In genomic region chr13:105249599-105249998, GRCm38 (mm10) we compare ENCODE assay signal across 13 mouse cellular contexts. TPM values are rescaled to one million over a fixed set of nuclear protein-coding genes. Genes with fewer than 3 reads are reported as not detected.
DNase-seq lines count a peak whose midpoint lies in the region; ATAC-seq and TF ChIP-seq lines count a peak whose summit lies in the region.
"Had no signal": no experiment of that assay in that cellular context is flagged by ENCODE, and none has a peak within 500 bp of the region (broad histone marks: within the 10 kb centered on the region; RNA-seq: fewer than 3 reads in every experiment).

No protein-coding gene starts in this region.

- H3K9me3 ChIP-seq in heart, embryonic 12.5 days (replicated peaks) = no peaks in the 10 kb centered on the region
- H3K9me3 ChIP-seq in heart, embryonic 11.5 days (replicated peaks; ENCODE audit: control insufficient read depth, low read length) = no peaks in the 10 kb centered on the region
- no peaks in the 10 kb centered on the region for H3K9me3 ChIP-seq in hindbrain, embryonic 16.5 days (ENCODE audit: control insufficient read depth, low read length)
- no peaks in the 10 kb centered on the region for H3K9me3 ChIP-seq in neural tube, embryonic 15.5 days (replicated peaks)
- H3K9me3 ChIP-seq: embryonic facial prominence, embryonic 12.5 days; heart, embryonic 13.5 days; liver, embryonic 13.5 days had no signal

- no peak for DNase-seq in testis, postnatal 14 days (ENCODE audit: low spot score)
- DNase-seq in frontal cortex, postnatal 25 days (ENCODE audit: low spot score in 2 of 2) = no peak
- no peak for DNase-seq in c-Kit-positive CD71-positive TER-119-positive erythroid progenitor cells, embryonic 14.5 days (ENCODE audit: low spot score)
- DNase-seq: kidney, adult 11 months; liver, embryonic 13.5 days; thymus, adult 18-20 months had no signal

- peak overlapping the region; percentile 61; the same call in 1 of the 2 replicates for H3K4me2 ChIP-seq in heart, embryonic 12.5 days
- no peak overlapping the region for H3K4me2 ChIP-seq in heart, embryonic 11.5 days
- peak overlapping the region; percentile 38 for H3K4me2 ChIP-seq in hindbrain, embryonic 16.5 days (ENCODE audit: low read length)
- H3K4me2 ChIP-seq in neural tube, embryonic 15.5 days = peak overlapping the region; percentile 32
- H3K4me2 ChIP-seq: embryonic facial prominence, embryonic 12.5 days; liver, embryonic 13.5 days had no signal

- TF ChIP-seq POLR2A in testis, adult 2 months (IDR thresholded peaks at IDR 0.05; ENCODE audit: control insufficient read depth, low read depth, low read length) = no peak

- no peaks in the 10 kb centered on the region for H3K36me3 ChIP-seq in heart, embryonic 12.5 days
- H3K36me3 ChIP-seq in heart, embryonic 11.5 days (ENCODE audit: control insufficient read depth, insufficient read depth, low read length) = no peaks in the 10 kb centered on the region
- peaks cover 1% of the 10 kb centered on the region; the same call in 1 of the 2 replicates for H3K36me3 ChIP-seq in testis, adult 2 months (ENCODE audit: control insufficient read depth, insufficient read depth, low read length)
- no peaks in the 10 kb centered on the region; the same call in 1 of the 2 replicates for H3K36me3 ChIP-seq in hindbrain, embryonic 16.5 days (ENCODE audit: control insufficient read depth, insufficient read depth, low read length)
- 0 out of 2 replicates have a peak, but pooled peaks cover 4% of the 10 kb centered on the region for H3K36me3 ChIP-seq in neural tube, embryonic 15.5 days
- H3K36me3 ChIP-seq: embryonic facial prominence, embryonic 12.5 days; heart, embryonic 13.5 days; liver, embryonic 13.5 days had no signal

- TF ChIP-seq CTCF in testis, adult 2 months (IDR thresholded peaks at IDR 0.05; ENCODE audit: control insufficient read depth, insufficient read depth, insufficient replicate concordance, low read depth, low read length) = no peak

- H3K4me1 ChIP-seq in heart, embryonic 12.5 days (replicated peaks) = peaks cover 8% of the 10 kb centered on the region; the same call in 1 of the 2 replicates
- H3K4me1 ChIP-seq in heart, embryonic 11.5 days (ENCODE audit: control insufficient read depth, insufficient read depth, low read length) = 0 out of 2 replicates have a peak, but pooled peaks cover 7% of the 10 kb centered on the region
- H3K4me1 ChIP-seq in testis, adult 2 months (ENCODE audit: control insufficient read depth, insufficient read depth, low read length) = no peaks in the 10 kb centered on the region
- no peaks in the 10 kb centered on the region for H3K4me1 ChIP-seq in hindbrain, embryonic 16.5 days (ENCODE audit: control insufficient read depth, insufficient read depth, low read depth, low read length)
- H3K4me1 ChIP-seq in neural tube, embryonic 15.5 days = 0 out of 2 replicates have a peak, but pooled peaks cover 5% of the 10 kb centered on the region
- H3K4me1 ChIP-seq: embryonic facial prominence, embryonic 12.5 days; liver, embryonic 13.5 days had no signal

- no peak overlapping the region for H3K4me3 ChIP-seq in heart, embryonic 12.5 days
- no peak overlapping the region for H3K4me3 ChIP-seq in heart, embryonic 11.5 days (ENCODE audit: low read depth, low read length)
- H3K4me3 ChIP-seq in testis, adult 2 months (ENCODE audit: control insufficient read depth, low read depth, low read length) = no peak overlapping the region
- H3K4me3 ChIP-seq in hindbrain, embryonic 16.5 days (ENCODE audit: low read length) = peak overlapping the region; percentile 24
- peak overlapping the region; percentile 21; the same call in 1 of the 2 replicates for H3K4me3 ChIP-seq in neural tube, embryonic 15.5 days (replicated peaks)
- H3K4me3 ChIP-seq: embryonic facial prominence, embryonic 12.5 days; liver, embryonic 13.5 days had no signal

- 77% methylated on average over 14 of the region's 14 CpGs for WGBS in heart, embryonic 12.5 days
- WGBS in heart, embryonic 11.5 days (ENCODE audit: insufficient replicate concordance) = 76% methylated on average over 14 of the region's 14 CpGs
- 60% methylated on average over 14 of the region's 14 CpGs for WGBS in hindbrain, embryonic 16.5 days
- 48% methylated on average over 14 of the region's 14 CpGs for WGBS in neural tube, embryonic 15.5 days

- ATAC-seq in heart, embryonic 12.5 days (ENCODE audit: insufficient number of reproducible peaks, low FRiP score) = no peak
- no peak for ATAC-seq in heart, embryonic 11.5 days (replicated peaks; ENCODE audit: insufficient number of reproducible peaks, low FRiP score, low TSS enrichment)
- ATAC-seq in hindbrain, embryonic 16.5 days = peak; percentile 60
- peak; percentile 61 for ATAC-seq in neural tube, embryonic 15.5 days (ENCODE audit: low FRiP score)

- H3K27ac ChIP-seq in heart, embryonic 12.5 days (ENCODE audit: poor library complexity, severe bottlenecking) = no peak overlapping the region
- H3K27ac ChIP-seq in heart, embryonic 11.5 days (ENCODE audit: low read depth, low read length) = no peak overlapping the region
- H3K27ac ChIP-seq in testis, adult 2 months (ENCODE audit: control insufficient read depth, insufficient read depth, low read depth, low read length) = peak overlapping the region; percentile 52; the same call in 1 of the 2 replicates
- H3K27ac ChIP-seq in hindbrain, embryonic 16.5 days (ENCODE audit: low read depth, low read length) = peak overlapping the region; percentile 70
- H3K27ac ChIP-seq in neural tube, embryonic 15.5 days (replicated peaks) = peak overlapping the region; percentile 57
- H3K27ac ChIP-seq: embryonic facial prominence, embryonic 12.5 days; heart, embryonic 13.5 days; liver, embryonic 13.5 days had no signal

- H3K27me3 ChIP-seq in heart, embryonic 12.5 days (replicated peaks) = no peaks in the 10 kb centered on the region
- no peaks in the 10 kb centered on the region for H3K27me3 ChIP-seq in heart, embryonic 11.5 days (ENCODE audit: control insufficient read depth, insufficient read depth, low read length)
- no peaks in the 10 kb centered on the region for H3K27me3 ChIP-seq in testis, adult 2 months (ENCODE audit: control insufficient read depth, insufficient read depth, low read length)
- no peaks in the 10 kb centered on the region for H3K27me3 ChIP-seq in hindbrain, embryonic 16.5 days (replicated peaks; ENCODE audit: control insufficient read depth, insufficient read depth, low read length)
- no peaks in the 10 kb centered on the region for H3K27me3 ChIP-seq in neural tube, embryonic 15.5 days (replicated peaks)
- H3K27me3 ChIP-seq: embryonic facial prominence, embryonic 12.5 days; heart, embryonic 13.5 days; liver, embryonic 13.5 days had no signal

- no peak overlapping the region for H3K9ac ChIP-seq in heart, embryonic 12.5 days
- no peak overlapping the region for H3K9ac ChIP-seq in heart, embryonic 11.5 days (ENCODE audit: low read depth, low read length)
- peak overlapping the region; percentile 36; the same call in 1 of the 2 replicates for H3K9ac ChIP-seq in hindbrain, embryonic 16.5 days (ENCODE audit: low read depth, low read length)
- H3K9ac ChIP-seq in neural tube, embryonic 15.5 days (replicated peaks) = no peak overlapping the region
- H3K9ac ChIP-seq: embryonic facial prominence, embryonic 12.5 days; heart, embryonic 13.5 days; liver, embryonic 13.5 days had no signal

RNA-seq across cellular contexts. Expression of gene Rnf180, which starts 45.0 kb away (rescaled TPM):
- polyA plus RNA-seq in heart, embryonic 12.5 days (2016; fragmentation: Nextera tagmentation; extraction: Ambion mirVana) = 2.4 and 3.2 TPM in 2 replicates
- polyA plus RNA-seq in heart, embryonic 11.5 days (2014; fragmentation: Nextera tagmentation; extraction: Ambion mirVana) = 2.4 and 2.7 TPM in 2 replicates
- polyA plus RNA-seq in testis, adult 2 months (2012; rRNA removed) = 3.1 and 3.7 TPM in 2 replicates
- 40.0 and 42.0 TPM in 2 replicates for polyA plus RNA-seq in hindbrain, embryonic 16.5 days (2015; fragmentation: Nextera tagmentation; extraction: Ambion mirVana)
- 26.2 and 30.1 TPM in 2 replicates for polyA plus RNA-seq in neural tube, embryonic 15.5 days (2015; fragmentation: Nextera tagmentation; extraction: Ambion mirVana)

Comparison
In these comparisons a context has a peak if more than half of its experiments do, and no peak if none do; other contexts are left out.
1. ATAC-seq: peak in hindbrain, embryonic 16.5 days (single experiment) and neural tube, embryonic 15.5 days (single experiment); none in heart, embryonic 12.5 days (single experiment) and heart, embryonic 11.5 days (single experiment).
2. H3K27ac ChIP-seq: peak in testis, adult 2 months (single experiment), hindbrain, embryonic 16.5 days (single experiment) and neural tube, embryonic 15.5 days (single experiment); none in heart, embryonic 12.5 days (single experiment) and heart, embryonic 11.5 days (single experiment).
3. H3K4me3 ChIP-seq: peak in hindbrain, embryonic 16.5 days (single experiment) and neural tube, embryonic 15.5 days (single experiment); none in heart, embryonic 12.5 days (single experiment), heart, embryonic 11.5 days (single experiment) and testis, adult 2 months (single experiment).